Mouse (Mus musculus) lung, postnatal 0 days (tissue): ENCODE results near the gene Baiap2l1.

ENCODE experiments used
- CTCF ChIP-seq: IDR thresholded peaks from 2 replicates; pipeline ENCODE4 v1.5.1; 2016; ENCODE audit warnings: antibody characterized with exemption, mild to moderate bottlenecking
- EP300 ChIP-seq: IDR thresholded peaks from 2 replicates; pipeline ENCODE4 v1.6.1; 2016; ENCODE audit warnings: antibody characterized with exemption, mild to moderate bottlenecking, control low read depth

GRCm38 (mm10) chr5:144312183-144312582 is 45.7 kb downstream of the Baiap2l1 start:
- no peak for TF ChIP-seq EP300
- TF ChIP-seq CTCF = no peak
